Mouse (Mus musculus): Measurements from ENCODE around the gene Ndufs6. TPM values are rescaled to one million over a fixed set of nuclear protein-coding genes. Genes with fewer than 3 reads are reported as not detected.

Ndufs6 gene
- total RNA-seq, 2 experiments from 2014 or later, result 189 TPM

Other genes starting within 250 kb of the Ndufs6 start
- gene Irx4, start 68.1 kb downstream of the Ndufs6 start, total RNA-seq (2021), result not detected
- 10 to 100 TPM; 32.9 to 40.3 TPM for gene Mrpl36, start within 50 bp of the Ndufs6 start, total RNA-seq (2021)
- 10 to 100 TPM; 45.9 to 48.0 TPM for gene Lpcat1, start 138.7 kb upstream of the Ndufs6 start, total RNA-seq (2021)
- gene Slc6a3, start 208.2 kb upstream of the Ndufs6 start, total RNA-seq (2021), result under 1 TPM in 1 of 2 experiments, not detected in 1; 0.16 TPM